Mouse (Mus musculus): ENCODE results near the gene Gkn2. TPM values are rescaled to one million over a fixed set of nuclear protein-coding genes. Genes with fewer than 3 reads are reported as not detected.

The Gkn2 gene
- polyA plus RNA-seq (2015; fragmentation: Nextera tagmentation; extraction: Ambion mirVana): not detected in 2 replicates

GRCm38 (mm10) chr6:87373057-87373456, at the start of gene Gkn2:
TSS of gene Gkn2 (plus strand) at chr6:87373357.
- no peak within 1 kb of the TSS for H3K4me2 ChIP-seq
- H3K36me3 ChIP-seq: no peaks in the 10 kb centered on the region
- no peaks in the 10 kb centered on the region for H3K4me1 ChIP-seq
- H3K4me3 ChIP-seq (replicated peaks): no peak within 1 kb of the TSS
- H3K27ac ChIP-seq: no peak within 1 kb of the TSS
- peaks cover 4% of the 10 kb centered on the region; the same call in 1 of the 2 replicates for H3K27me3 ChIP-seq
- whole genome bisulfite sequencing: 89% methylated on average over 9 of the region's 9 CpGs
- no peak for ATAC-seq (replicated peaks; ENCODE audit: low FRiP score)
- H3K9me3 ChIP-seq (replicated peaks): no peaks in the 10 kb centered on the region
- H3K9ac ChIP-seq: no peak within 1 kb of the TSS

- H3K27ac ChIP-seq: no peak overlapping the region
- H3K4me1 ChIP-seq: peaks cover 11% of the 10 kb centered on the region
- no peak overlapping the region for H3K4me2 ChIP-seq
- WGBS: 75% methylated on average over 2 of the region's 2 CpGs
- no peaks in the 10 kb centered on the region for H3K9me3 ChIP-seq (replicated peaks)
- no peaks in the 10 kb centered on the region for H3K36me3 ChIP-seq
- H3K27me3 ChIP-seq: no peaks in the 10 kb centered on the region
- ATAC-seq (replicated peaks; ENCODE audit: low FRiP score): no peak
- no peak overlapping the region for H3K4me3 ChIP-seq (replicated peaks)
- H3K9ac ChIP-seq: no peak overlapping the region
Observed at GRCm38 (mm10) chr6:87323381-87323780, 49.8 kb upstream of the Gkn2 start.

GRCm38 (mm10) chr6:87326932-87327331, 46.2 kb upstream of the Gkn2 start:
- Histone ChIP-seq H3K4me1 (peaks cover 24% of the 10 kb centered on the region), H3K9ac (no peak overlapping the region), H3K4me3 (replicated peaks) (no peak overlapping the region), H3K27me3 (no peaks in the 10 kb centered on the region), H3K9me3 (replicated peaks) (no peaks in the 10 kb centered on the region), H3K27ac (no peak overlapping the region), H3K36me3 (no peaks in the 10 kb centered on the region), H3K4me2 (no peak overlapping the region)
- no peak for ATAC-seq (replicated peaks; ENCODE audit: low FRiP score)
- 93% methylated on average over 2 of the region's 2 CpGs for WGBS

GRCm38 (mm10) chr6:87328265-87329173, 44.6 kb upstream of the Gkn2 start:
- 0 out of 2 replicates have a peak, but pooled peaks have one; percentile 43 for ATAC-seq (replicated peaks; ENCODE audit: low FRiP score)
- Histone ChIP-seq H3K27me3 (no peaks in the 10 kb centered on the region), H3K9me3 (replicated peaks) (no peaks in the 10 kb centered on the region), H3K4me2 (no peak overlapping the region), H3K4me3 (replicated peaks) (no peak overlapping the region), H3K27ac (no peak overlapping the region), H3K9ac (no peak overlapping the region), H3K4me1 (peaks cover 23% of the 10 kb centered on the region), H3K36me3 (no peaks in the 10 kb centered on the region)
- WGBS: 73% methylated on average over 22 of the region's 22 CpGs

- Histone ChIP-seq H3K4me3 (replicated peaks) (no peak overlapping the region), H3K9ac (no peak overlapping the region), H3K4me2 (no peak overlapping the region), H3K27ac (no peak overlapping the region), H3K9me3 (replicated peaks) (no peaks in the 10 kb centered on the region), H3K4me1 (peaks cover 42% of the 10 kb centered on the region), H3K36me3 (no peaks in the 10 kb centered on the region), H3K27me3 (peaks cover 18% of the 10 kb centered on the region)
- WGBS: 64% methylated on average over 2 of the region's 2 CpGs
- ATAC-seq (replicated peaks; ENCODE audit: low FRiP score): no peak
Observed at GRCm38 (mm10) chr6:87332380-87332779, 40.8 kb upstream of the Gkn2 start.

GRCm38 (mm10) chr6:87334361-87335090, 38.6 kb upstream of the Gkn2 start:
- H3K27me3 ChIP-seq: peaks cover 19% of the 10 kb centered on the region
- H3K4me3 ChIP-seq (replicated peaks): peak overlapping the region; percentile 65
- H3K36me3 ChIP-seq: no peaks in the 10 kb centered on the region
- H3K27ac ChIP-seq: peak overlapping the region; percentile 83
- H3K4me1 ChIP-seq: peaks cover 33% of the 10 kb centered on the region
- no peaks in the 10 kb centered on the region for H3K9me3 ChIP-seq (replicated peaks)
- peak overlapping the region; percentile 71 for H3K9ac ChIP-seq
- 10% methylated on average over 11 of the region's 11 CpGs for WGBS
- H3K4me2 ChIP-seq: peak overlapping the region; percentile 78
- ATAC-seq (replicated peaks; ENCODE audit: low FRiP score): no peak

- ATAC-seq (replicated peaks; ENCODE audit: low FRiP score): peak; percentile 80
- peak within 1 kb of the TSS; percentile 65 for H3K4me3 ChIP-seq (replicated peaks)
- H3K9ac ChIP-seq: peak within 1 kb of the TSS; percentile 71
- no peaks in the 10 kb centered on the region for H3K36me3 ChIP-seq
- peaks cover 19% of the 10 kb centered on the region for H3K27me3 ChIP-seq
- no peaks in the 10 kb centered on the region for H3K9me3 ChIP-seq (replicated peaks)
- peaks cover 33% of the 10 kb centered on the region for H3K4me1 ChIP-seq
- peak within 1 kb of the TSS; percentile 78 for H3K4me2 ChIP-seq
- WGBS: under 1% methylated on average over 54 of the region's 54 CpGs
- H3K27ac ChIP-seq: peak within 1 kb of the TSS; percentile 83
Observed at GRCm38 (mm10) chr6:87335091-87335934, 37.8 kb upstream of the Gkn2 start, which contains the start of gene Antxr1. TSS of gene Antxr1 (minus strand) at chr6:87335821.

- WGBS: 31% methylated on average over 6 of the region's 6 CpGs
- Histone ChIP-seq H3K4me1 (peaks cover 32% of the 10 kb centered on the region), H3K4me3 (replicated peaks) (no peak overlapping the region; the same call in 1 of the 2 replicates), H3K27me3 (peaks cover 19% of the 10 kb centered on the region), H3K36me3 (no peaks in the 10 kb centered on the region), H3K9me3 (replicated peaks) (no peaks in the 10 kb centered on the region), H3K4me2 (peak overlapping the region; percentile 78; the same call in 1 of the 2 replicates), H3K9ac (no peak overlapping the region), H3K27ac (no peak overlapping the region)
- ATAC-seq (replicated peaks; ENCODE audit: low FRiP score): no peak
Observed at GRCm38 (mm10) chr6:87335935-87336295, 37.2 kb upstream of the Gkn2 start.

GRCm38 (mm10) chr6:87350829-87351228, 22.3 kb upstream of the Gkn2 start, which contains the start of gene Gkn1:
TSS of gene Gkn1 (minus strand) at chr6:87350942.
- H3K4me2 ChIP-seq: no peak within 1 kb of the TSS
- H3K9me3 ChIP-seq (replicated peaks): no peaks in the 10 kb centered on the region
- no peak within 1 kb of the TSS for H3K9ac ChIP-seq
- no peak within 1 kb of the TSS for H3K27ac ChIP-seq
- no peaks in the 10 kb centered on the region for H3K4me1 ChIP-seq
- no peak within 1 kb of the TSS for H3K4me3 ChIP-seq (replicated peaks)
- H3K27me3 ChIP-seq: no peaks in the 10 kb centered on the region
- WGBS: 91% methylated on average over 8 of the region's 8 CpGs
- no peaks in the 10 kb centered on the region for H3K36me3 ChIP-seq
- no peak for ATAC-seq (replicated peaks; ENCODE audit: low FRiP score)

- H3K9me3 ChIP-seq (replicated peaks): no peaks in the 10 kb centered on the region
- no peak overlapping the region for H3K27ac ChIP-seq
- no peak overlapping the region for H3K4me2 ChIP-seq
- no peaks in the 10 kb centered on the region for H3K4me1 ChIP-seq
- 79% methylated on average over 5 of the region's 5 CpGs for WGBS
- H3K27me3 ChIP-seq: no peaks in the 10 kb centered on the region
- H3K4me3 ChIP-seq (replicated peaks): no peak overlapping the region
- no peak overlapping the region for H3K9ac ChIP-seq
- H3K36me3 ChIP-seq: no peaks in the 10 kb centered on the region
- no peak for ATAC-seq (replicated peaks; ENCODE audit: low FRiP score)
Observed at GRCm38 (mm10) chr6:87354441-87354840, 18.7 kb upstream of the Gkn2 start.

GRCm38 (mm10) chr6:87369223-87369622, 3.9 kb upstream of the Gkn2 start:
- H3K27me3 ChIP-seq: peaks cover 2% of the 10 kb centered on the region; the same call in 1 of the 2 replicates
- H3K9me3 ChIP-seq (replicated peaks): no peaks in the 10 kb centered on the region
- no peaks in the 10 kb centered on the region for H3K4me1 ChIP-seq
- no peak overlapping the region for H3K9ac ChIP-seq
- H3K4me2 ChIP-seq: no peak overlapping the region
- WGBS: 78% methylated on average over 5 of the region's 5 CpGs
- ATAC-seq (replicated peaks; ENCODE audit: low FRiP score): no peak
- H3K27ac ChIP-seq: no peak overlapping the region
- H3K36me3 ChIP-seq: no peaks in the 10 kb centered on the region
- H3K4me3 ChIP-seq (replicated peaks): no peak overlapping the region

All from kidney, embryonic 15.5 days (tissue).